Mouse (Mus musculus) testis, adult 2 months (tissue): Measurements from ENCODE around the gene Rap2a.

Experiments used
- CTCF ChIP-seq: fragments of 200-500 bp; IDR thresholded peaks from 2 replicates; pipeline ENCODE4 v1.5.1; 2012; ENCODE audit warnings: low read depth, mild to moderate bottlenecking, inconsistent platforms, low read length, moderate library complexity; ENCODE audit not compliant: control insufficient read depth, insufficient read depth, insufficient replicate concordance
- POLR2A ChIP-seq: fragments of 200-500 bp; IDR thresholded peaks from 2 replicates; pipeline ENCODE4 v1.6.1; 2012; ENCODE audit warnings: low read depth, mild to moderate bottlenecking, inconsistent platforms, low read length, moderate library complexity; ENCODE audit not compliant: control insufficient read depth

- no peak for TF ChIP-seq CTCF
- TF ChIP-seq POLR2A = no peak
These were observed 47.4 kb downstream of the Rap2a start for GRCm38 (mm10) chr14:120525644-120526043.
